Mouse (Mus musculus) c-Kit-positive CD71-negative TER-119-negative erythroid progenitor cells, embryonic 14.5 days (primary cell): ENCODE results near the gene Lypla2.
A peak's percentile ranks its signal among the peaks of the same experiment; 100 is the strongest.
"Not testable (repeated sequence)": the region's sequence is repeated elsewhere in the genome, so short reads cannot be mapped to it uniquely, and the experiment has no call there.

Experiments used
- DNase-seq: peaks from one replicate; pipeline ENCODE4 v3.0.0-alpha.2; 2013; ENCODE audit warnings: low read depth

Lypla2 gene

DNA sequence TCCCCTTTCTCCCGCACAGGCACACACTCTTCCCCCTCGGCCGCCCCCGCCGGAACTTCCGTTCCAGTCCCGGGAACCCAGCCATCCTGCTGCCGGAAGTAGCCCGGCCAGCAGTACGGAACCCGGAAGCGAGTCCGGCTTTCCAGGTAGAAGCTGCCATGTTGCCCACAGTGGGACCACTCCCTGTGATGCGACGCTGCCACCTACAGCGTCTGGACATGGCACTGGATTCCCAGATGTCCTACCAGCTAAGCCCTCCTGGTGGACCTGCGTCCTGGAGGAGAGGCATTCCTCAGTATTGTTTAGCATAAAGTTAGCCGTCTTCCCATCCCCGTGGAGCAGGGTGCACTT is at the start of gene Lypla2:
Gene Lypla2 (minus strand): TSS at position 71 of the 351 bp plus-strand sequence.
- DNase-seq: no peak

DNA sequence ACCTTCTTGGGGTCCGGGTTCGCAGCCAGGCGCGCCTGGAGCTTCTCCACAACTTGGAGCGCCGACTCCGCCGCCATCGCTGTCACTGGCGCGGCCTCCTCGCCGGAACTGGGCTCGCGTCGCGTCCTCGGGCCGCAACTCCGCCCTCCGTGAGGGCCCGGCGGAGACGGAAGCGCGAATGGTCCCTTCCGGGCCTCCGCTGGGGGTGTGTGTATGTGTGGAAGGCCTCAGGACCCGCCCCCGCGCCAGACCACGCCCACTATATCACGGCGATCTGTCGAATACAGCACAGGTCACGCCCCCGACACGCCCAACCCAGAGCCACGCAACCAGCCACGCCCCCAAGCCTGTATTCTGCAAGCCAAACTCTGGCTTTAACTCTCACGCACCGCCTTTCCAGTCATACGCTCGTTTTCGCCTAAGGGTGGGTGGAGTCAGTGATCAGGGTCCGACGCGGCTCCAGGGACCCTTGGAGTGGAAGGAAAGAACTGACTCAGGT is 49.2 kb upstream of the Lypla2 start, which contains the start of gene Eloa:
Gene Eloa (minus strand): TSS at position 215 of the 499 bp plus-strand sequence.
- peak; percentile 99 for DNase-seq

DNA sequence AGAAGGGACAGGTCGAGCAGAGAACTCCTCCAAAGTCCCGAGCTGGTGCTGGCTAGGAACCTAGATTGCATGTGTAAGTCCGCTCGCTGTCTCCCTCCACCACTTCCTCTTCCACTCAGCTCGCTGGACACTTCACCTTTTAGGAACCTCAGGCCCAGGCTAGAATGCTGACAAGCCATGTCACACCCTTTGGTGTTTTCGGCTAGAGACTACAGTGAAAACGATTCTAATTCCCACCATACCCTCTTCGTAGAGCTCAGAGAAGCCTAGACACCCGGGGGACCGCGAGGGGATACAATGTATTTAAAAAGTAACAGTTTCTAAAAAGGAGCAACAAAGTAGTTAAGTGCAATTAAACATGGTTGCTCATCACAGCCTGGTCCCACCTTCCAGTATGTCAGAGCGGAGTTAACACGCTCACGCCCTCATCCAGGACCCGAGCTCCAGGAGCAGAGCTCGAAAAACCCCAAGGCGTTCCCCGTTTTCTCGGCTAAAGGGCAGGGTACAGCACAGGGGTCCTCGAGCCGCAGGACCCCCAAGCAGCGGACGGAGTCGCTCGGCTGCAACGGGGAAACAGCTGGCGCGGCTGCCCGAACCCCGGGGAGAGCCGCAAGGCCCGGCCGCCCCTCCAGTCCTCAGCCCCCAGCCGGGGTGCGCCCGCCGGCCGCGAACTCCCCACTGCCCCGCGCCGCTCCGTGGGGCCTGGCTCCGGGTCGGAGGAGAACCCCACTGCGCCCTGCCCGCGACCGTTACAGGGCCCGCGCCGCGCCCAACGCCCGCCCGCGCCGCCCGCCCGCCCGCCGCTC is 48.5 kb upstream of the Lypla2 start:
- DNase-seq: peak; percentile 53

DNA sequence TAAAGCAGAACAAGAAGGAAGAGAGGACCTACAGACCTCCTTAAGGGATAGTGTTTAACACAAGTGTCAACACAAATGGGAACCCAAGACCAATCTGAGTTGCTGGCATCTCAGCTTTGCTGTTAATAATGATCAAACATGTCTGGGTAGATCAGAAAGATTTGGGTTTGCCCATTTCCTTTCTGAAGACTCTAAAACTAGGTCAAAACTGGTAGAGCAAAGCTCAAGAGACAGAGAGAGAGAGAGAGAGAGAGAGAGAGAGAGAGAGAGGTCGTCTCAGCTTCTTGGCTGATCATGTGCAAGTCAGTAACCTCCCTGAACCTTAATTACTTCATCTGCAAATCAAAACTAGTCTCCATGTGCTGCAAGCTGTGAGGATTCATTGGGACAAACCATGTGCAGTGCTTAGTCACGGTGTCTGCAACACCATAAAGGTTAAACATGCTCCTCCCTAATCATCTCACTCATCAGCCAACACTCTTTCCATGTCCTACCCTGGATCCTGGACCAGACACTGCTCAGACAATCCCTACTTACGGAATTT is 43.7 kb upstream of the Lypla2 start:
- DNase-seq: no peak

DNA sequence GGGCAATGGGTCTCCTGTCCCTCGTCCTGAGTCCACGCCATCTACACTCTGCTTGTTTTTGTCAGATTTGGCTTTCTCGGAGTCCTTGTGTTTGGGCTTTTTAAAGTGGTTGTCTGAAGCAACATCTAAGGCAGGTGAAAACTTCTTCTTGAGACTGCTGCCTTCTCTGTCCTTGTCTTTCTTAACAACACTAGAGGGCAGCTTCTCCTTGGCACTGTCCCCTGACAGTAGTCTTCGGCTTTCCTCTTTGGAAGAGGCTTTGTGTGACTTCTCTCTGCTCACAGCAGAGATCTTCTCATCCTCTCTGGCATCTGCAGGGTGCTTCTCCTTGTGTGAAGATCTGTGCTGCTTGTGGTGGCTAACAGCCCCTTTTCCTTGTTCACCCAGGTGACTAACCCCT is 38.2 kb upstream of the Lypla2 start:
- DNase-seq: no peak

DNA sequence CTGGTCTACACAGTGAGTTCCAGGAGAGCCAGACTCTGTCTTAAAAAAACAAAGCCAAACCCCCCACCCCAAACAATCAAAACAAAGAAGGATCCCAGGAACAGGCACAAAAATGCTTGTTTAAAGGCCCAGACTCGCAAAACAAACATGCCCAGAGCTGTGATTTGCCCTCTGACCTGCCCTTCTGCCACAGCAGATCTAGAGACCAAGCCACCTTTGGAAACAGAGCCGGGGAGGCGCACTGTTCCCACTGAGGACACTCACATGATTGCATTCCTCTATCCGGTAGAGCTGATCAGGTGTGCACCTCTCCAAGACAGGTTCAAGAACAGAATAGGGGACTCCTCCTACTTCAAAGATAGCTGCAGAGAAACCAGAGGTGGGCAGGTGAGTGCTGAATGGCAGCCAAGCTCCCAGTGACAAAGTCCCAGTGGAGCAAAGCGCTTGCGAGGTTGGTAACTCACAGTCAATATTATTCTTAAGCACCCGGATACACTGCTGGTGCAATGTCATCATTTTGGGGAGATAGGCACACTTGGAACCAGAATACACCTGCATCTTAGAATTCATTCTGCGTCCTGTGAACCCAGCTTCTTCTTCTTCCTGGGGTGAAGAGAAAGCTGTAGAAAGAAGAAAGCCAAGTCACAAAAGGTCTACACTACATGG is 36.5 kb upstream of the Lypla2 start:
- DNase-seq: no peak

DNA sequence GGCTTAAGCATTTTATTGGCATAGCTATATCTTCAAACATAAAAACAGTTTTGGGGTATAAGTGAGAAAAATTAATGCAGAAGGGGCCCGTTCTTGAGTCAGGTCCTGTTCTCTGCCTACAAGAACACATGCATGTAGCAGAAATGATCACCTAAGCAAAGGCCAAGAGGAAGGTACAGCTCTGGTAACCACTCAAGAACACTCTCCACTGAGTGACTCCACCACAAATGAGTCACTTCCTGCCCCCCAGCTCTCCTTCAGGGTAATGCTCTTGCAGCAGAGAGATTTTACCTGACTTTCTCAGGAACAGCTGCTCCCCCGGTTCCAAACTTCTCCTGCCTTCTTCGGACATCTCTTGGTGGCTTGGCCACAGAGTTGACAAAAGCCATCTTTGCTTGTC is 34.4 kb upstream of the Lypla2 start:
- DNase-seq: no peak

DNA sequence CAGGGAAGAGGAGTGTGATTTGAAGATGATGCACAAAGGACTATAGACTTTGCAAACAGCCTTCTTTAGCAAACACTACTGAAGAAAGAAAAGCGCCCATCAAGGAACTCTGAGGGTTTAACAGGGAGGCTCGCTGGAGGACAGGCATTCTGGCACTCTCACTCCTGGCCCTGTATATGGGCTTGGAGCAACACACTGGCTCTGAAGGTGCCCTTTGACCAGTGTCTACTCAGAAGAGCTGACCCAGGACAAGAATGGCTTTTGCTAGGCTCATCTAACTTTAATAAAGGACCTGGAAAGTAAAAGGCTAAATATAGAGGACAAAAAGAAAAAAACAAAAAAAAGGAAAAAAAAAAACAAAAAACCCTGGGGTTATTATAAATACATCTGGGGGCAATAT is 32.5 kb upstream of the Lypla2 start:
- DNase-seq: no peak

DNA sequence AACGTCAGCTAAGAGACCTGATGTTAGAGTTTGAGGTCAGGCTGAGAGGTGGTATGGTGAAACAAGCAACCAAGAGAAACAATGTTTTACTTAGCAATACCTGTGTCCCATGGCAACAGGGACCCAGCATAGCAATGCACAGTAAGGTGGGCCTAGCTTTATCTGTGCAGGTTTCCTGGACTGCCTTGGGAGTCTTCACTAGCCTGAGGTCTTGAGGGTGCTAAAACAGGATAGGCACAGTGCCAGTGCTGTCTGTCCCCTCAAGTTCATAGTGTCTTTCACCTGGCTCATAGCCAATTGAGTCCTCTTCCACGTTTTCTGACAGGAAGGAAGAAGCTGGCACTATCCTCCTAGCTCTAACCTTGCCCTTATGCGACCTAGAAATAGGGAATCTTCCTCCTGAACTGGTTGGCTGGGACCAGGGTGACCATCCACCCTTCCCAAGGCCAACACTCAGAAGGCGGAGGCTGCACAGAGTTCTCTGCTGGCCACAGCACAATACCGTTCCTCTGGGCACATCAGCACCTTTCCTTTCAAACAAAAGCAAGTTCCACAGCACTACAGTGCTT is 31.8 kb upstream of the Lypla2 start:
- DNase-seq: no peak

DNA sequence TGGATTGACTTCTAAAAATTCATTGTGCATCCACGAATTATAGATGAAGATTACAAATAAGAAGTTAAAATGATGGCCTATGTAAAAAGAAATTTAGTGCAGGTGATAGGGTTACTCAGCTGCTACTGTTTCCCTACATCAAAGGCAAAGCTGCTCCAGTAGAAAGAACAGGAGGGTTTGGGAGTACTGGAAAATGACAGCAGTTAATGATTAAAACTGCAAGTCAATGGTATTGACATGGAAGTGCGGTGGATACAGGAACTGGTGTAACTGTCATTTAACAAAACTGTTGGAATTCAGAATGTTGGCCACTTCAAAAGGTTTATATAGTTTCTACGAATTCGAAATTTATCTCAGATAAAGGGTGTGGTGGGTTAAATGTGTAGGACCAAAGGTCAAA is 22.7 kb upstream of the Lypla2 start:
- no peak for DNase-seq

DNA sequence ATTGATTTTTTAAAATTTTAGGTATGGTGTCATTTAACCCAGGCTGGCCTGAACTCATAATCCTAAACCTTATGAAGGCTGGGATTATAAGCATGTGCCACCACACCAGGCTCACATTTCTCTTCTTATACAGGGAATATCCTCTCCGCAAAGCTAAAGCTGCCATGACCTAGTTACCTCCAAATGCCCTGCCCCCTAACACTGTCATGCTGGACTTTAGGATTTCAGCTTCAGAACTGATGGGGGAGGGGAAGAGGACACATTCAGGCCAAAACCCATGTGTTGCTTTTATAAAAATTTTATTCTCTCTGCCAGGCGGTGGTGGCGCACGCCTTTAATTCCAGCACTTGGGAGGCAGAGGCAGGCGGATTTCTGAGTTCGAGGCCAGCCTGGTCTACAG is 21.5 kb upstream of the Lypla2 start:
- DNase-seq: no peak

DNA sequence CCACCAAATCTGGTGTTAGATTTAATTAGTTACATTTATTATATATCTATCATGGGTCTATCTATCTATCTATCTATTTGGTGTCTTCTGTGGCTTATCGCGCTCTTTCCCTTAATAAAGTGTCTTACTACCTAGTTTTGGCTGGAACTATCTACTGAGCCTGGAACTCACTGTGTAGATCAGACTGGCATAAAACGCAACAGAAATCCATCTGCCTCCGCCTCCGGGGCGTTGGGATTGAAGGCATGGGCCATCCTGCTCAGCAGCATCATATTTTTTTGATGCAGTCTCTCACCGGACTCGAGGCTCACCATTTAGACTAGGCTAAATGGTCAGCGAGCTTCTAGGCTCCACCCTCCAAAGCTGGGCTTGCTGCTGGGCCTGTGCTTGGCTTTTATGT is 15.3 kb upstream of the Lypla2 start:
- no peak for DNase-seq

DNA sequence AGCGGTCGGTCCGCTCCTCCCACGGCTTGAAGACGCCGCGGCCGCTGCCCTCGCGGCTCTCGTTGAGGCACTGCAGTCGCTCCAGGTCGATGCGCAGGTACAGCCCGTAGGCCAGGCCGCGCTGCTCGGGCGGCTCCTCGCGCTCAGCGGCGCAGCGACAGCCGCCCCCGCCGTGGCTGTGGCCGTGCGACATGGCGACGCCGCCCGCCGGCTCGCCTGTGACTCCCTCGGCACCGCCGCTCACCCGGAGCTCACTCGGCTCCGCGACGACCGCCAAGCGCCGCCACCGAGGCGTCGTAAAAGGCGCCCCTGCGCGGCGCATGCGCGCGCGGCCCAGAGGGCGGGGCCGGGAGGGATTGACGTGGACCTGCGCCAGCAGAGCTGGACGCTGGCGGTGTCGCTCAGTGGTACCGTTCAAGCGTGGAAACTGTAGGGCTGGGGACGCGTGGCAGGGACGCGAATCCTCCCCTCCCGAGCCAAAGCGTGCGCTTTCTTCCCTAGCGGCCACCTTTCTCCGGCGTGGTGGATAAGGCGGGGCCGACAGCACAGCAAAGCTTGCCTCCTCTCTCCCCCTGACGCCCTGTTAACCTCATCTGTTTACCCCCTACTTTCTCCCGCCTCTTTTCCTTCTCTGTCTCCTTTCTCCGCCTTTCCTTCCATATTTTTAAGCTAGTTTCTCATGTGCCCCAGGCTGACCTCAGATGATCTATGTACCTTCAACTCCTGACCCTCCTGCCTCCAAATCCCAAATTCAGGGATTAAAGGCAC is 14.7 kb upstream of the Lypla2 start, which contains the start of gene Pithd1:
Gene Pithd1 (minus strand): TSS at position 322 of the 768 bp plus-strand sequence.
- peak; percentile 84 for DNase-seq

DNA sequence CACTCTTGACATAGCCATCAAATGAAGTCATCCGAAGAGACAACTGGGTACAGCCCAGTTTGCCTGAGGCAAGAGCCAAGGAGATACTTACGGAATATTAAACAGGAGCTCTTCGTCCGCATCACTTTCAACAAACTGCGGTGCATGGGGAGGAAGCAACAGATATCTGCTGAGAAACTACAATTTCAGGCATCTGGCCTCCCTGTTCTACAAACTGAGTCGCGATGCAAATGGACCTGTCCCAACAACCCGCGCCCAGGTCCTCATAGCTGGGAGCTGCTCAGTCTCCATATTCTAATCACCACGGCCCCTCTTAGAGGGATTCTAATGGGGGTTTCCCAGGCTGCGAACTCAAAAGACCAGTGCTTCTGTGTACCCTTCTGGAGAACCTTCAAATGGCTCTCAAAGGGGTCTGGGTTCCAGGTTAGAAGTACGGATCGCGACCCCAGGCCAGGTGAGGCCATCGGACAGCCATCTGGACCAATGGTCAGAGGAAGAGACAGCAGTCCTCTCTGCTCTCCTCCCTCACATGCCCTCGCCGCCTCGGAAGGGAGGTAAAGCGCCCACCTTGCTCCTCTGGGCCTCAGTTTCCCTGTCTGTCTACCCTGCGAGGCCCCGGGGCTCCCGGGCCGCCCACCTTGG is 14.0 kb upstream of the Lypla2 start:
- no peak for DNase-seq

DNA sequence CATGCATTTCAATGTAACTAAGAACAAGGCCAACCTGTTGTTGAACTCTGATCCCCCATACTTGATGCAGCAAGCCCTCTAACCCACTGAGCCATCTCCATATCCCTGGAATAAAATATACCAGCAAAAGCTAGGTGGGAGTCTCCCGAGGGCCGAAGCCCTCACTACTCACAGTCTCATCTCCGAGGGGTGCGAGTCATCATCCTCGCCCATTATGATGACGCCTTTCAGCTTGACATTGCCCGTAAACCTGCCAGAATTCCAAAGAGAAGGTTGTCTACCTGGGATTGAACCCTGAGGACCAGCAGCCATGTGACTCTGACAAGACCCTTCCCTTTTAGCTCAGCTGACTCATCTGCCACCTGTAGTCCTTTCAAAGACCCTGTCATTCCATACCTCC is 13.3 kb upstream of the Lypla2 start:
- DNase-seq: no peak

DNA sequence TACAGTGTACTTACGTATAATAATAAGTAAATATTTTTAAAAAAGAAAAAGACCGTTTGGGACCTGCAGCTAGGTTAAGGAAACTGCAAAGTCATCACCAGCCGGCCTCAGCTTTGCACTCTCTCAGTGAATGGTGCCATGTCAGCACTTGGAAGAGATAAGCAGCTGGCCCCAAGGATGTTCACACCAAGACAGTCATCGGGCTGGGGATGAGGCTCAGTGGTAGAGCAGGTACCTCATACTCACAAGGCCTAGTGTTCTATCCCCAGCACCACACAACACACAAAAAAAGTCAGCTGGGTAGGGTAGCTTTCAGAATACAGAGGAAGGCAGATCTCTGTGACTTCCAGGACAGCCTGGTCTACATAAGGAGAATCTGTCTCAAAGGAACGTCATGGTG is 12.8 kb upstream of the Lypla2 start:
- DNase-seq: no peak

DNA sequence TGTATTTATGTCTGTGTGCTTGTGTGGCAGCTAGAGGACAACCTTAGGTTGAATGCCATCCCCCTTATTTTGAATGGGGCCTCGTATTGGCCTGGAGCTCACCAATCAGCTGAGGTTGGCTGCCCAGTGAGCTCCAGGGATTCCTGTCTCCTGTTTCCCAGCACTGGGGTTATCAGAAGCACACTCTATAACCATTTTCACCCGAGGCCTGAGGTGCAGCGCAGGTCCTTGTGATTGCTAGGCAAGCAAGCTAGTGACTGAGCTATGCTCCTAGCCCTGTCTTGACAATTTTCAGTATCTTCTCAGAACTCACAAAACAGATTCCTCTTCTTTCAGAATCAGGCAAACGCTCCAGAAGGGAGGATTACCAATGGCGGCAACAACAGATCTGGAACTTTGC is 12.1 kb upstream of the Lypla2 start:
- no peak for DNase-seq

DNA sequence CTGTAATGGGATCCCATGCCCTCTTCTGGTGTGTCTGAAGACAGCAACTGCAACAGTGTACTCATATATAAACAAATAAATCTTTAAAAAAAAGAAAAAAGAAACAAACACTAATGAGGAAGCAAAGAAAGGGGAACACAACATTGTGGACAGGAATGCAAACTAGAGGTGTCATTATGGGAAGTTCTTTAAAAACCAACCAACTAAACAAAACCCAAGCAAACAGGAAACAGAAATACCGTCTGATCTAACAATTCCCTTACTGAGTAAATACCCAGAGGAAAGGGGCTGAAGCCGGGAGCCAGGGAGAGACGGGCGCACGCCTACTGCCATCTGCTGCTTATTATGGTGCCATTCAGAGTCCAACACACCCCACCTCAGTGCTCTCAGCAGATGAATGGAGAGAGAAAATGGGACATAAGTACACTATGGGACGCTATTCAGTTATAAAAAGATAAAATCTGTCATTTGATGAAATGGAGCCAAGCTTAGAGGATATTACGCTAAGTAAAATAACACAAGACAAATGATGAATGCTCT is 9.2 kb upstream of the Lypla2 start:
- DNase-seq: no peak

DNA sequence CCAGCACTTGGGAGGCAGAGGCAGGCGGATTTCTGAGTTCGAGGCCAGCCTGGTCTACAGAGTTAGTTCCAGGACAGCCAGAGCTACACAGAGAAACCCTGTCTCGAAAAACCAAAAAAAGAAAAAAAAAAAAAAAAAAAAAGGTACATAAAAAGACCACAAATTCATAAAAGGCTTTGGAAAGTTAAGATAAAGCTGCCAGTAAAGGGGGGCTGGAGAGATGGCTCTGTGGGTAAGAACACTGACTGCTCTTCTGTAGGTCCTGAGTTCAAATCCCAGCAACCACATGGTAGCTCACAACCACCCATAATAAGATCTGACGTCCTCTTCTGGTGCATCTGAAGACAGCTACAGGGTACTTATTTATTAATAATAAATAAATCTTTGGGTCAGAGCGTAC is 7.8 kb upstream of the Lypla2 start:
- DNase-seq: not testable (repeated sequence)

DNA sequence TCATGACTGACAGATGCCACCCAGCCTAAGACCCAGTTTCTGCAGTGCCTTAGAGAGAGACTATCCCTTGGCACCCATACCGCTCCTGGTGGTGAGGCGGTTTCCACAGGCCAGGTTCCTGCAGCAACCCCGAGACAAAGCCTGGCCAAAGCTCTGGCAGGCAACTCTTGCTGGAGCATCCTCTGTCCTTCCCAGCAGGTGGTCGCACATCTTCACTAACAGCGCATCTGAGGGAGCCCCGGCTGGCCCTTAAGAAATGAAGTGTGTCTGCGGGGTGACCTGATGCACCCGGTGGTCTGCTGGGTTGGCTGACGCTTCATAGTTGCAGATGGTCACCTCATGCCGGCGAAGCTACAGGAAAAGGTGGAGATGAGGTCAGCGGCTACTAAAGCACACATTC is 3.7 kb upstream of the Lypla2 start:
- no peak for DNase-seq
